In genomic region chr1:131137111-131137510, GRCm38 (mm10) we compare ENCODE assay signal across 8 mouse cellular contexts. TPM values are rescaled to one million over a fixed set of nuclear protein-coding genes. Genes with fewer than 3 reads are reported as not detected.
DNase-seq lines count a peak whose midpoint lies in the region; ATAC-seq and TF ChIP-seq lines count a peak whose summit lies in the region.

No protein-coding gene starts in this region.

- H3K36me3 ChIP-seq in heart, embryonic 10.5 days: no peaks in the 10 kb centered on the region
- peaks cover 9 to 25% of the 10 kb centered on the region in 2 experiments for H3K36me3 ChIP-seq in CH12.LX (replicated peaks in 1 of 2; ENCODE audit: control insufficient read depth in 1 of 2, insufficient read depth in 1 of 2, low read length in 1 of 2)
- H3K36me3 ChIP-seq in forebrain, embryonic 13.5 days (ENCODE audit: poor library complexity, severe bottlenecking): peaks cover 13% of the 10 kb centered on the region; the same call in 1 of the 2 replicates
- no peaks in the 10 kb centered on the region; the same call in 1 of the 2 replicates for H3K36me3 ChIP-seq in liver, embryonic 16.5 days (ENCODE audit: control insufficient read depth, insufficient read depth)

- no peaks in the 10 kb centered on the region for H3K27me3 ChIP-seq in heart, embryonic 10.5 days (ENCODE audit: insufficient read depth, poor library complexity, severe bottlenecking)
- no peaks in the 10 kb centered on the region for H3K27me3 ChIP-seq in CH12.LX (replicated peaks)
- no peaks in the 10 kb centered on the region for H3K27me3 ChIP-seq in forebrain, embryonic 13.5 days
- no peaks in the 10 kb centered on the region for H3K27me3 ChIP-seq in liver, embryonic 16.5 days (ENCODE audit: control insufficient read depth, insufficient read depth, low read depth, low read length)

- TF ChIP-seq EP300 in CH12.LX (IDR thresholded peaks at IDR 0.05; ENCODE audit: low read length): no peak

- no peak overlapping the region for H3K27ac ChIP-seq in heart, embryonic 10.5 days
- H3K27ac ChIP-seq in CH12.LX (ENCODE audit: insufficient read depth, low read depth): peak overlapping the region; percentile 10; the same call in 1 of the 2 replicates
- H3K27ac ChIP-seq in forebrain, embryonic 13.5 days: no peak overlapping the region
- peak overlapping the region; percentile 76 for H3K27ac ChIP-seq in liver, embryonic 16.5 days (ENCODE audit: low read length)

- peaks cover 23% of the 10 kb centered on the region for H3K79me2 ChIP-seq in CH12.LX (replicated peaks; ENCODE audit: control insufficient read depth, extremely low read depth, insufficient read depth, poor library complexity, severe bottlenecking)

- H3K9me3 ChIP-seq in heart, embryonic 10.5 days: no peaks in the 10 kb centered on the region
- H3K9me3 ChIP-seq in CH12.LX (replicated peaks; ENCODE audit: low read length): no peaks in the 10 kb centered on the region
- no peaks in the 10 kb centered on the region for H3K9me3 ChIP-seq in forebrain, embryonic 13.5 days (replicated peaks)
- H3K9me3 ChIP-seq in liver, embryonic 16.5 days (replicated peaks; ENCODE audit: control insufficient read depth, low read length): no peaks in the 10 kb centered on the region

- H3K4me2 ChIP-seq in CH12.LX (ENCODE audit: insufficient read depth, low read depth, poor library complexity, severe bottlenecking): peak overlapping the region; percentile 94
- H3K4me2 ChIP-seq in forebrain, embryonic 13.5 days: peak overlapping the region; percentile 71
- H3K4me2 ChIP-seq in liver, embryonic 16.5 days (ENCODE audit: low read depth, low read length): peak overlapping the region; percentile 77

- ATAC-seq in forebrain, embryonic 13.5 days: no peak
- ATAC-seq in liver, embryonic 16.5 days (ENCODE audit: low read depth): no peak

- no peak for TF ChIP-seq RAD21 in CH12.LX (IDR thresholded peaks at IDR 0.05; ENCODE audit: low read depth, low read length)

- TF ChIP-seq POLR2A in CH12.LX (IDR thresholded peaks at IDR 0.05; ENCODE audit: low read depth, low read length): no peak

- peaks cover 19% of the 10 kb centered on the region for H3K4me1 ChIP-seq in heart, embryonic 10.5 days
- H3K4me1 ChIP-seq in CH12.LX (ENCODE audit: control insufficient read depth in 1 of 2, insufficient read depth in 2 of 2): peaks cover 10 to 64% of the 10 kb centered on the region in 2 experiments
- H3K4me1 ChIP-seq in forebrain, embryonic 13.5 days: peaks cover 49% of the 10 kb centered on the region
- H3K4me1 ChIP-seq in liver, embryonic 16.5 days (ENCODE audit: control insufficient read depth, low read depth, low read length): peaks cover 27% of the 10 kb centered on the region

- H3K4me3 ChIP-seq in heart, embryonic 10.5 days: peak overlapping the region; percentile 96
- peak overlapping the region; percentile 58 to 81 (median 65) for H3K4me3 ChIP-seq in CH12.LX (replicated peaks in 1 of 3; ENCODE audit: low read depth in 2 of 3, low read length in 2 of 3, poor library complexity in 1 of 3)
- peak overlapping the region; percentile 80 for H3K4me3 ChIP-seq in forebrain, embryonic 13.5 days
- peak overlapping the region; percentile 95 for H3K4me3 ChIP-seq in liver, embryonic 16.5 days (ENCODE audit: low read depth, low read length)

- dilution Hi-C loops in CH12.LX (cut with MboI; ENCODE audit: extremely low pct_ligation_motif_present, extremely low pct_unique_long_range_greater_than_20kb, low sequenced_read_pairs): no loop called here

- TF ChIP-seq CTCF in CH12.LX (conservative IDR thresholded peaks at IDR 0.05 in 1 of 2, IDR thresholded peaks at IDR 0.05 in 1 of 2; ENCODE audit: low read depth in 2 of 2, low read length in 2 of 2): no peak

- in situ Hi-C loops in CH12.LX (cut with MboI; ENCODE audit: low pct_ligation_motif_present, low pct_unique_long_range_greater_than_20kb, low sequenced_read_pairs): no loop called here

- H3K9ac ChIP-seq in CH12.LX (ENCODE audit: insufficient read depth, low read depth): peak overlapping the region; percentile 99
- peak overlapping the region; percentile 88 for H3K9ac ChIP-seq in forebrain, embryonic 13.5 days
- H3K9ac ChIP-seq in liver, embryonic 16.5 days (ENCODE audit: low read depth, low read length): peak overlapping the region; percentile 45

- no peak for DNase-seq in heart, embryonic 10.5 days (ENCODE audit: low spot score)
- no peak for DNase-seq in heart, adult 9 months (ENCODE audit: low spot score in 2 of 2)
- no peak for DNase-seq in CH12.LX (ENCODE audit: extremely low read depth)
- DNase-seq in urinary bladder, postnatal 4 days (ENCODE audit: low spot score in 2 of 2): no peak
- DNase-seq in cerebellum, adult 9-10 months: no peak
- DNase-seq in thymus, postnatal 14 days: no peak

- WGBS in heart, embryonic 10.5 days: 35% methylated on average over 5 of the region's 5 CpGs
- 4% methylated on average over 5 of the region's 5 CpGs for WGBS in forebrain, embryonic 13.5 days
- 12% methylated on average over 5 of the region's 5 CpGs for WGBS in liver, embryonic 16.5 days (ENCODE audit: insufficient replicate concordance)

TF ChIP-seq in CH12.LX, 34 proteins besides CTCF, POLR2A, EP300 and RAD21:
- TF ChIP-seq POLR2AphosphoS2 (IDR thresholded peaks at IDR 0.05; ENCODE audit: low read depth, low read length) (no peak), CHD1 (IDR thresholded peaks at IDR 0.05; ENCODE audit: low read depth, low read length) (peak; percentile 74; the same call in 1 of the 2 replicates), MXI1 (IDR thresholded peaks at IDR 0.05; ENCODE audit: low read depth, low read length) (peak; percentile 6; the same call in 1 of the 2 replicates), MAX (IDR thresholded peaks at IDR 0.05; ENCODE audit: low read length) (0 out of 2 replicates have a peak, but pooled peaks have one; percentile 23), BHLHE40 (IDR thresholded peaks at IDR 0.05; ENCODE audit: low read depth, low read length) (no peak), JUND (conservative IDR thresholded peaks at IDR 0.05; ENCODE audit: low read depth, low read length) (no peak), USF2 (conservative IDR thresholded peaks at IDR 0.05; ENCODE audit: low read depth, low read length) (no peak), NRF1 (IDR thresholded peaks at IDR 0.05; ENCODE audit: low read depth, low read length) (no peak), MEF2A (IDR thresholded peaks at IDR 0.05; ENCODE audit: borderline replicate concordance, low read depth, low read length) (no peak), MAFK (IDR thresholded peaks at IDR 0.05; ENCODE audit: insufficient replicate concordance, low read length) (no peak)

RNA-seq across cellular contexts. Expression of gene Dyrk3, which starts 1.0 kb away (rescaled TPM):
- 3.1 and 3.9 TPM in 2 replicates for polyA plus RNA-seq in heart, embryonic 10.5 days (2016; fragmentation: Nextera tagmentation; extraction: Ambion mirVana)
- total RNA-seq in CH12.LX (2012; rRNA removed): 6.4 and 6.7 TPM in 2 replicates
- 9.8 and 10.1 TPM in 2 replicates for total RNA-seq in CH12.LX (2014; rRNA removed)
- 8.2 and 8.3 TPM in 2 replicates for polyA plus RNA-seq in CH12.LX (2012; ENCODE audit: insufficient read length, low read depth)
- 16.7 and 18.9 TPM in 2 replicates for polyA plus RNA-seq in forebrain, embryonic 13.5 days (2015; fragmentation: Nextera tagmentation; extraction: Ambion mirVana)
- polyA plus RNA-seq in liver, embryonic 16.5 days (2015; fragmentation: Nextera tagmentation; extraction: Ambion mirVana): 16.3 and 17.3 TPM in 2 replicates

RNA-seq across cellular contexts. Expression of gene Eif2d, which starts 15.9 kb away (rescaled TPM):
- 54.8 and 62.9 TPM in 2 replicates for polyA plus RNA-seq in heart, embryonic 10.5 days (2016; fragmentation: Nextera tagmentation; extraction: Ambion mirVana)
- total RNA-seq in CH12.LX (2012; rRNA removed) (48.8 and 53.0 TPM in 2 replicates), CH12.LX (2014; rRNA removed) (41.0 and 46.9 TPM in 2 replicates)
- polyA plus RNA-seq in CH12.LX (2012; ENCODE audit: insufficient read length, low read depth): 57.2 and 64.3 TPM in 2 replicates
- 55.0 and 60.6 TPM in 2 replicates for polyA plus RNA-seq in forebrain, embryonic 13.5 days (2015; fragmentation: Nextera tagmentation; extraction: Ambion mirVana)
- 26.8 and 27.1 TPM in 2 replicates for polyA plus RNA-seq in liver, embryonic 16.5 days (2015; fragmentation: Nextera tagmentation; extraction: Ambion mirVana)

RNA-seq across cellular contexts. Expression of gene Mapkapk2, which starts 39.5 kb away (rescaled TPM):
- 59.2 and 60.3 TPM in 2 replicates for polyA plus RNA-seq in heart, embryonic 10.5 days (2016; fragmentation: Nextera tagmentation; extraction: Ambion mirVana)
- total RNA-seq in CH12.LX (2012; rRNA removed): 54.2 and 55.0 TPM in 2 replicates
- 58.6 and 62.9 TPM in 2 replicates for total RNA-seq in CH12.LX (2014; rRNA removed)
- polyA plus RNA-seq in CH12.LX (2012; ENCODE audit: insufficient read length, low read depth): 63.5 and 68.6 TPM in 2 replicates
- polyA plus RNA-seq in forebrain, embryonic 13.5 days (2015; fragmentation: Nextera tagmentation; extraction: Ambion mirVana): 28.4 and 30.5 TPM in 2 replicates
- 6.4 and 10.8 TPM in 2 replicates for polyA plus RNA-seq in liver, embryonic 16.5 days (2015; fragmentation: Nextera tagmentation; extraction: Ambion mirVana)

Comparison
In these comparisons a context has a peak if more than half of its experiments do, and no peak if none do; other contexts are left out.
1. H3K27ac ChIP-seq: peak in CH12.LX (single experiment) and liver, embryonic 16.5 days (single experiment); none in heart, embryonic 10.5 days (single experiment) and forebrain, embryonic 13.5 days (single experiment).
2. H3K9ac ChIP-seq: peak in every context shown above with its lines; median percentile 99 in CH12.LX; 88 in forebrain, embryonic 13.5 days; 45 in liver, embryonic 16.5 days.
3. Peak in every context shown above with its lines, with median percentiles within 50 percentile points of each other: H3K4me3 ChIP-seq and H3K4me2 ChIP-seq.